Mouse (Mus musculus): ENCODE measurements around the gene Itga6.

GRCm38 (mm10) chr2:71844906-71845305 lies 99.5 kb downstream of the Itga6 start:
- no peak for TF ChIP-seq CTCF (IDR thresholded peaks at IDR 0.05; ENCODE audit: low read depth, low read length)
- no peak for TF ChIP-seq TAL1 (conservative IDR thresholded peaks at IDR 0.05; ENCODE audit: low read depth, low read length)
